Mouse (Mus musculus): ENCODE measurements at regions not wholly inside any gene's neighbourhood (a gene's known extent, or its start where the extent isn't known, plus 50 kb on each side); places are given as distances from the start of the nearest gene placed in this dataset.

DNA sequence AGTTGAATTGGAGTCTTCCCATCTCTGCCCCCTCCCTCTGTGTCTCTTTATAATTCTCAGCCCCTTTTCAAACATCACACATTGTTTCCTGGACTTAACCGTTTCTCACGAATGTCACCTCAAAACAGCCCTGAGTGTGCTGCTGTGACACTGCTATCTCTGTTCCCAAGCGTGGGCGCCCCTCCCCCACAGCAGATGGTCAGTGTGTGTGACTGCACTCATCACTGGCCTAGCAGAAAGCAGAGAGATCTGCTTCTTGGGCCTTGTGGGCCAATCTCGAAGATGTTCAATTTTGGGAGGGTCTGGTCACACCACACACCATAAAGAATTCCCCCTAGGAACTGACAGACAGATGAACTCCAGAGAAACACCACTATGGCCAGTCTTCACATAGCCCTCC, 253.3 kb upstream of the Arid1b start:
- no peak for ATAC-seq (replicated peaks; ENCODE audit: low FRiP score)
- Histone ChIP-seq H3K4me2 (no peak overlapping the region), H3K9me3 (replicated peaks) (no peaks in the 10 kb centered on the region), H3K27me3 (no peaks in the 10 kb centered on the region), H3K9ac (no peak overlapping the region), H3K4me3 (replicated peaks) (no peak overlapping the region), H3K27ac (no peak overlapping the region), H3K36me3 (no peaks in the 10 kb centered on the region), H3K4me1 (peaks cover 6% of the 10 kb centered on the region)
- WGBS: 40% methylated on average over 5 of the region's 5 CpGs

DNA sequence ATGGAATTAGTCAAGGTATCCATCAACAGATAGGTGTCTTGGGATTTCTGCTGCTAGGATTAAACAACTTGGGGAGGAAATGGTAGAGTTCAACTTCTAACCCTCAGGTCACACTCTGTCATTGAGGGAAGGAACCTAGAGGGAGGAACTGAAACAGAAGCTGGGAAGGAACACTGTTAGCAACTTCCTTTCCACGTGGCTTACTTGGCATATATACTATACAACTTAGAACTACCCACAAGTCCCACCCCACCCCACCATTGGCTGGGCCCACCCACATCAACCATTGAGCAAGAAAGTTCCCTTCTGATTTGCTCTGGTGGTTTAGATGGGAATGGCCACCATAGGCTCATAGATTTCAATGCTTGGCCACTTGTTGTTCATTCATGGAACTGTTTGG, 251.8 kb upstream of the Arid1b start:
- no peak overlapping the region for H3K4me3 ChIP-seq (replicated peaks)
- no peaks in the 10 kb centered on the region for H3K27me3 ChIP-seq
- H3K27ac ChIP-seq: no peak overlapping the region
- no peak for ATAC-seq (replicated peaks; ENCODE audit: low FRiP score)
- H3K36me3 ChIP-seq: no peaks in the 10 kb centered on the region
- no peaks in the 10 kb centered on the region for H3K9me3 ChIP-seq (replicated peaks)
- peaks cover 6% of the 10 kb centered on the region; the same call in 1 of the 2 replicates for H3K4me1 ChIP-seq
- 65% methylated on average over 1 of the region's 1 CpGs for whole genome bisulfite sequencing
- no peak overlapping the region for H3K4me2 ChIP-seq
- no peak overlapping the region for H3K9ac ChIP-seq

DNA sequence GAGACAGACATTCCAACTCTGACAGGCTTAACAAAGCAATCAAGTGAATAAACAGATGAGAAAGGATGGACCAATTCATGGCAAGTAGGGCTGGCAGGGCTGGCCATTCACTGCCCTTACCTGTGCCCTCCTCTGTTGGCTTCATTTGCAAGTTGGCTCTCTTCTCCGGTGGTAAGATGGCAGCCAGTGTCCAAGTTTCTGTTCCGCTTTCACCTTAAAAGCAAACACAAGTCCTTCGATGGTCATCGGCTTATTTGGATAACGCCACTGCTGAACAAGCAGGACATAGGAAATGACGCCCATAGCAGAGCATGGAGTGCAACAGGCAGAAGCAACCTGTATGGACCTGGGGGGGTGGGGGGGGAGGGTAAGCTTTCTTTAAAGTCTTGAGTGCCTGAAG, 231.2 kb upstream of the Arid1b start:
- Histone ChIP-seq H3K4me1 (no peaks in the 10 kb centered on the region), H3K36me3 (no peaks in the 10 kb centered on the region), H3K4me3 (replicated peaks) (no peak overlapping the region), H3K4me2 (no peak overlapping the region), H3K9me3 (replicated peaks) (no peaks in the 10 kb centered on the region), H3K9ac (no peak overlapping the region), H3K27ac (no peak overlapping the region), H3K27me3 (no peaks in the 10 kb centered on the region)
- WGBS: 95% methylated on average over 6 of the region's 6 CpGs
- ATAC-seq (replicated peaks; ENCODE audit: low FRiP score): no peak

DNA sequence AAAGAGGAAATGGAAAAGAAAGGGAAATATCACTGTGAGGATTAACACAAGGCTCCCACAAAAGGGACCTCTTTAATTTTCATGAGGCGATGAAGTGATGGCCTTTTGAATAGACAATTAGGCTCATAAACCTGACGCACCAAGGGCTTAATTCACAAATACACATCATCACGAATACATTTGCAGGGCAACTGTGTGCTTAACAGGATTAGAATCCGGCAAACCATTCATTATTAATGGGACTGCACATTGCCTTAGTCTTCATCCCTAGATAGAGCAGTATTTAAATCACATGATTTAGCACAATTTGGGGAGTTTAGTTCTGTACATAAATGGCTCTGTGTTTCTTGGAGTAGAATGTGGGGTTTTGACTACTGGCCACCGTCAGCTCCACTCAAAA, 228.4 kb upstream of the Arid1b start:
- Histone ChIP-seq H3K36me3 (no peaks in the 10 kb centered on the region), H3K9me3 (replicated peaks) (no peaks in the 10 kb centered on the region), H3K9ac (no peak overlapping the region), H3K27me3 (no peaks in the 10 kb centered on the region), H3K4me3 (replicated peaks) (no peak overlapping the region), H3K4me1 (no peaks in the 10 kb centered on the region), H3K27ac (no peak overlapping the region), H3K4me2 (no peak overlapping the region)
- no peak for ATAC-seq (replicated peaks; ENCODE audit: low FRiP score)
- 83% methylated on average over 5 of the region's 5 CpGs for WGBS

DNA sequence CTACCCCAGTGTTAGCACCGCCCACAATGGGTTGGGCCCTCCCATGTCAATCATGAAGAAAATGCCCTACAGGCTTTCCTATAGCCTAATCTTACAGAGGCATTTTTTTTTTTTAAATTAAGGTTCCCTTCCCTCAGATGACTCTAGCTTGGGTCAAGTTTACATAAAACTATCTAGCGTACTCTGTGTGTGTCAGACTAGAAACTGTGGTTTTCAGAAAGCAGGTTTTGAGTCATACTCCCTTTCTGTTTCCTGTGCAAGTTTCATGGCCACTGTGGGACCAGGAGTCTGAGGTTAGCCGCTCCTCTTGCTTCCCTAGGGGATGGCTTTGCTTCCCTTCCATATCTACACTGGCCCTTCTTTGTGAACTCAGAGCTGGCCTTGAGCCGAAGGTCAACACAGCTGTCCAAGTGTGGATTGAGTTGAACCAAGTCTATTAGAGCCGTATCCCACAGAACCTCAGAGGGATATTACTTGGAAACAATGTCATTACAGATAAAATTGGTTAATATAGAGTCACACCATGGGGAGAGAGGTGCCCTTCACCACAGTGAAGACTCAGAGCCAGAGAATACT, 226.1 kb upstream of the Arid1b start:
- H3K9me3 ChIP-seq (replicated peaks): no peaks in the 10 kb centered on the region
- ATAC-seq (replicated peaks; ENCODE audit: low FRiP score): no peak
- H3K9ac ChIP-seq: no peak overlapping the region
- H3K27ac ChIP-seq: no peak overlapping the region
- 93% methylated on average over 5 of the region's 5 CpGs for WGBS
- no peak overlapping the region for H3K4me2 ChIP-seq
- no peaks in the 10 kb centered on the region for H3K36me3 ChIP-seq
- no peaks in the 10 kb centered on the region for H3K4me1 ChIP-seq
- H3K4me3 ChIP-seq (replicated peaks): no peak overlapping the region
- H3K27me3 ChIP-seq: no peaks in the 10 kb centered on the region

DNA sequence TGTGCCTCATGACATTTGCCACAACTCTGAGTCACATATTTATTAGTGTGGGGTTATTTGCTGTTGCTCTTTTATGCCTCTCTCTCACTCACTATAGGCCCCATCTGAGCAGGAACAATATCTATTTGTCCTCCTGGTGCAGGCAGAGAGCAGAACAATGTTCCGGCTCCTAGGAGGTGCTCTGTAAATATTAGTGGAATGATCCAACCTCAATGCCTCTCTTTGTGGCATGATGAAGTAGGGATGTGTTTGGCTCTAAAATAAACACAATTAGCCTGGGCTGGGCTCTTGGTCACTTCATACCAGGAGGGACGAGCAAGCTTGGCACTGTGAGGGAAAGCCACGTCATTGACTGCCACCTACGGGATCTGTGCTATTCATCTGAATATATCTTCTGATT, 224.8 kb upstream of the Arid1b start:
- ATAC-seq (replicated peaks; ENCODE audit: low FRiP score): no peak
- Histone ChIP-seq H3K27ac (no peak overlapping the region), H3K9ac (no peak overlapping the region), H3K27me3 (no peaks in the 10 kb centered on the region), H3K4me1 (no peaks in the 10 kb centered on the region), H3K4me3 (replicated peaks) (no peak overlapping the region), H3K4me2 (no peak overlapping the region), H3K36me3 (no peaks in the 10 kb centered on the region), H3K9me3 (replicated peaks) (no peaks in the 10 kb centered on the region)
- WGBS: 91% methylated on average over 4 of the region's 4 CpGs

DNA sequence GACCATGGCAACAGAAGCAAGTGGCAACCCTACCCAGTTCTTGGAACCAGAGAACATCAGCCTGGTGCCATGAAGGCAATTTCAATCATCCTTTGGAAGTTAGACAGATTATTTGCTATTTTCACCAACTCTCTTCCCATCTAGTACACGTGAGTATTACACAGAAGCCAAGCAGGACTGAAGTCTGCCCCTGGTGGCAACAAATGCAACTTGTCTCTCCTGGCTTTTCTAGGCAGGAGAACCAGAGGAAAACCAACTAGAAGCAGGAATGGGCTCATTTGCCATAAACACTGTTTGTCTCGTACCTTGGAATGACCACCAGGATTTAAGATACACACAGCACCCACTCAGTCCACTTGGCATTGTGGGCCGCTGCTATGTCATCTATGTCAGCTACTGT, 224.1 kb upstream of the Arid1b start:
- Histone ChIP-seq H3K4me3 (replicated peaks) (no peak overlapping the region), H3K27ac (no peak overlapping the region), H3K4me1 (no peaks in the 10 kb centered on the region), H3K9ac (no peak overlapping the region), H3K4me2 (no peak overlapping the region), H3K36me3 (no peaks in the 10 kb centered on the region), H3K27me3 (no peaks in the 10 kb centered on the region), H3K9me3 (replicated peaks) (no peaks in the 10 kb centered on the region)
- ATAC-seq (replicated peaks; ENCODE audit: low FRiP score): no peak
- 79% methylated on average over 3 of the region's 3 CpGs for WGBS

DNA sequence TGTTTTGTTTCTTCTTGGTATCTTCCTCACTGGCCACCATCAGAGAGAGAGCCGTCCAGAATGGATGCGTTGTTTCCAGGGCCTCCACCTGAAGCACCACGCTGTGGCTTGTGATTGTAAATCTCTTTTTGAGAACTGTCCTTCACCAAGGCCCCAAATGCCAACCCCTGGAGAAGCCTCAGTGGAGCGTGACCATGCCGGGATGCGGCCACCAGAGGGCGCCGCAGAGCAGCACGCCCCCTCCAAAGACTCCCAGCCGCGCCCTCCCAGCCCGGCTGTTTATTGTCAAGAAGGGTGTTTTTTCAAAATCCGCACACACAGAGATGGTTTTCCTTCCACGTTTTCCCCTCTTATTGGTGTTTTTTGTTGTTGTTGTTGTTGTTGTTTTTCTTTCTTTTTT, 216.0 kb upstream of the Arid1b start:
- Histone ChIP-seq H3K27me3 (no peaks in the 10 kb centered on the region), H3K9ac (no peak overlapping the region), H3K36me3 (no peaks in the 10 kb centered on the region), H3K4me2 (no peak overlapping the region), H3K4me3 (replicated peaks) (no peak overlapping the region), H3K27ac (no peak overlapping the region), H3K9me3 (replicated peaks) (no peaks in the 10 kb centered on the region), H3K4me1 (peaks cover 8% of the 10 kb centered on the region; the same call in 1 of the 2 replicates)
- 2% methylated on average over 14 of the region's 14 CpGs for WGBS
- ATAC-seq (replicated peaks; ENCODE audit: low FRiP score): 0 out of 2 replicates have a peak, but pooled peaks have one; percentile 70

DNA sequence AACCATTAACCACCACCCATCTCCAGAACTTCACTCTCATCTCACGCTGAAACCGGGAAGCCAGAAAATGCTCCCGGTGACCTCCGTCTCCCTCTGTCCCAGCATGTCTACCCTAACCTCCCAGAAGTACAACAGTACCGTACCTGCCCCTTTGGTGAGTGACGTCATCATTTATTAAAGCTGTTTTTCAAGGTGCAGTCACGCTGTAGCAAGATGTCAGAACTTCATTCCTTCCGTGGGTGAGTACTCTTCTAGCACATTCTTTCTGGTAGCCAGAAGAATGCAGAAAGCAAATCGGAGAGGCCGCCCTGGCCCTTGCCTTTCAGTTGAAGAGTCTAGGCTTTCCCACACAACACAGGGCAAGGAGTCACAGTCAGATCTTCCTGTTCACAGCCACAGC, 215.1 kb upstream of the Arid1b start:
- Histone ChIP-seq H3K4me2 (no peak overlapping the region), H3K4me3 (replicated peaks) (no peak overlapping the region), H3K4me1 (peaks cover 8% of the 10 kb centered on the region; the same call in 1 of the 2 replicates), H3K9ac (no peak overlapping the region), H3K9me3 (replicated peaks) (no peaks in the 10 kb centered on the region), H3K27me3 (no peaks in the 10 kb centered on the region), H3K27ac (no peak overlapping the region), H3K36me3 (no peaks in the 10 kb centered on the region)
- no peak for ATAC-seq (replicated peaks; ENCODE audit: low FRiP score)
- 87% methylated on average over 10 of the region's 10 CpGs for WGBS

DNA sequence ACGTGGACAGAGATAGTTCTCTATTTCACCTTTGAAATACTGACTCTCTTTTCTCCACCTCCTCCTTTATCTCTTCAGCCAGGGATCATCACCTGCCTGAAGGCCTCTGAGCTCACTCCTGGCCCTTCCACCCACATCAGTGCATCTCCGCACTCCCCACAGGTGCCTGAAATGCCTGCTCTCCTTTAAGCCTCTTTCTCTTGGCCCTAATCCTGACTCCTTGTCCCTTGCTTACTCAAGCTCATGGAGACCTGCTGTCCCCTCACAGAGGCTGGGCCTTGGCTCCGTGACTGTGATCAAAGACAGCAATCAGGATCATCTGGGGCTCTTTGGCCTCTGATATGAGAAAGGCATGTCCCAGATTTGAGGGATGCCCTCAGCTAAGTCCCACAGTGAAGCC, 212.5 kb upstream of the Arid1b start:
- Histone ChIP-seq H3K27me3 (no peaks in the 10 kb centered on the region), H3K36me3 (no peaks in the 10 kb centered on the region), H3K27ac (no peak overlapping the region), H3K4me2 (no peak overlapping the region), H3K9ac (no peak overlapping the region), H3K9me3 (replicated peaks) (no peaks in the 10 kb centered on the region), H3K4me3 (replicated peaks) (no peak overlapping the region), H3K4me1 (peaks cover 8% of the 10 kb centered on the region; the same call in 1 of the 2 replicates)
- WGBS: 81% methylated on average over 3 of the region's 3 CpGs
- ATAC-seq (replicated peaks; ENCODE audit: low FRiP score): no peak

DNA sequence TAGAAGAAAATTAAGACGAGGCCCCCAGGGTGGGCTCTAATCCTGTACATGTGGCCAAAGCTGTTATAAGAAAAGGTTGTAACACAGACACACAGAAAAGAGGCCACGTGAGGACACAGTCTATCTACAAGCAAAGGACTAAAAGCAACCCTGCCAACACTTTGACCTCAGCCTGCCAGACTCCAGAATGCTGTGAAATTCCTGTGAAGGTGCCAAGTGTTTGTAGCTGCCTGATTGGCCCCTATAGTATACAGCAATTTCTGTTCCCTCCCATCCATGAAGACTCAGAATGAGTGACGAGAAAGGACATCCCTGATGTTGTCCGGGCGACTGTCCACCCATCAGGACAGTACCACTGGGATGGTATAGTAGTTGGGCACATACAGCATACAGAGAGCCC, 209.8 kb upstream of the Arid1b start:
- H3K4me3 ChIP-seq (replicated peaks): no peak overlapping the region
- 82% methylated on average over 5 of the region's 5 CpGs for WGBS
- no peaks in the 10 kb centered on the region for H3K36me3 ChIP-seq
- no peak overlapping the region for H3K27ac ChIP-seq
- no peaks in the 10 kb centered on the region for H3K9me3 ChIP-seq (replicated peaks)
- no peak for ATAC-seq (replicated peaks; ENCODE audit: low FRiP score)
- no peaks in the 10 kb centered on the region for H3K27me3 ChIP-seq
- no peak overlapping the region for H3K9ac ChIP-seq
- H3K4me1 ChIP-seq: no peaks in the 10 kb centered on the region
- H3K4me2 ChIP-seq: no peak overlapping the region

DNA sequence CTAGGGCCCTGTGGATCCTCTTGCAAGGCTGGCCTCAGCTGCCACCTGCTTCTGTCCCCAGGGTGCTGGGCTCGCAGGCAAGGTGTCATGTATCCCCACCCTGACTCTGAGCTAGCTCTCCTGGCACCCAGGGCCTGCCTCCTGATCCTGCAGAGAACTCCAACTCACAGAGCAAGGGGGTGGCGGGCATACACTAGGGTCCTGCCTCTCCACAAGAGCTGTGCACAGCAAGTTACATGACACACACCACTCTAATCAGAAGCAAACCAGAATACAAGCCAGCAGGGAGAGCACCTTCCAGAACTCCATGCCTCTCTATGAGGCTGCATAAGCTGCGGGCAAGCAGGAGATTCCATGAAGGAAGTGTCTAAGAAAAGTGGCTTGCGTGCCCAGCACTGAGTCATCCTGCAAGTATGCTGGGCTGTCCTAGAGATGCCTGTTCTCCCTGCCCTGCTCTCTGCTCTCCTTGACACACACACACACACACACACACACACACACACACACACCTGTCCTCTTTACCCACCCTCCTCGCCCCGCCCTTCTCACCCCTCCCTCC, 208.8 kb upstream of the Arid1b start:
- Histone ChIP-seq H3K36me3 (no peaks in the 10 kb centered on the region), H3K9me3 (replicated peaks) (no peaks in the 10 kb centered on the region), H3K9ac (no peak overlapping the region), H3K27ac (no peak overlapping the region), H3K27me3 (no peaks in the 10 kb centered on the region), H3K4me3 (replicated peaks) (no peak overlapping the region), H3K4me1 (no peaks in the 10 kb centered on the region), H3K4me2 (no peak overlapping the region)
- ATAC-seq (replicated peaks; ENCODE audit: low FRiP score): no peak; the same call in 1 of the 2 replicates
- 69% methylated on average over 6 of the region's 6 CpGs for WGBS

DNA sequence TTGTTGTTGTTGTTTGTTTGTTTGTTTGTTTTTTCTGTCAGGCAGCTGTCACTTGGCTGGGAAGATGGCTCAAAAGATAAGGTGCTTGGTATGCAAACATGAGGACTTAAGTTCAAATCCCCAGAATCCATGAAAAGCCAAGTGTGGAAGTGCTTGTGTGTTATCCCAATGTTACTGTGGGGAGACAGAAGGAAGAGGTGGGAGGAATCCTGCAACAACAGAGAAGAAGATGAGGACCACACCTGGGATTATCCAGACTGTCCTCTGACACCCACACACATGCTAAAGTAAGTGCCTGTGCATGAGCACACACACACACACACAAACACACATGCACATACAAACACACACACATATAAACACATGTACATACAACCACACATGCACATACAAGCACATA, 207.6 kb upstream of the Arid1b start:
- Histone ChIP-seq H3K4me1 (no peaks in the 10 kb centered on the region), H3K4me2 (no peak overlapping the region), H3K36me3 (no peaks in the 10 kb centered on the region), H3K27me3 (no peaks in the 10 kb centered on the region), H3K4me3 (replicated peaks) (no peak overlapping the region), H3K9me3 (replicated peaks) (no peaks in the 10 kb centered on the region), H3K9ac (no peak overlapping the region), H3K27ac (no peak overlapping the region)
- ATAC-seq (replicated peaks; ENCODE audit: low FRiP score): no peak
